Mouse (Mus musculus): ENCODE data around the gene Itsn1.

Gene Itsn1

DNA sequence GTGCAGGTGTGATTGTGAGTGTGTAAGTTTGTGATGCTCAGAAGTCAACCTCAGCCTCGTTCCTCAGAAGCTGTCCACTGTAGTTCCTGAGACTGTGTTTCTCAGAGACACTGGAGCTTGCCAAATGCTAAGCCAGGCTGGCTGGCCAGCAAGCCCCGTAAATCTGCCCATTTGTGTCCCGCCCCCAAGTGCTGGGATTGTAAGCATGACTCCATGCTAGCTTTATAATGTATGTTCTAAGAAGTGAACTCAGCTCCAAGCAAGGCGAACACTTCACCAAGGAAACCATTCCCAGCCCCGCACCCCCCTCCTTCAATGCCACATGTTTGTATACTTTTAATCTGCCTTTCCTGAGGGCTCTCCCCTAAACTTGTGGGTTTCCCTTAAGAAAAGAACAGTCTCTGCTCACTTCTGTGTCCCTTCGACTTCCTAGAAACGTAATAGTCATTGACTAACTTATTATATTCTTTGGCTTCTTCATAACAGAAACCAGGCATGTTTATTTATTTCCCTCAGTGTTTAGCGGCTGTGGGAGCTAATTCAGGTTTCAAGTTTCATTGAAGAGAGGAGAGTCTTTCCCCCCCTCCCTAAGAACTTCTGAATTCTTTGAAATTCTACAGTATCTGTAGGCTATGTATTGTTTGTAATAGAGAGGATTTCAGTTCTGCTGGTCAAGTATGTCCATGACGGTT, 153.2 kb downstream of the Itsn1 start:
- no peaks in the 10 kb centered on the region for H3K36me3 ChIP-seq (ENCODE audit: control insufficient read depth, insufficient read depth, low read length, poor library complexity, severe bottlenecking)
- H3K27me3 ChIP-seq (ENCODE audit: control insufficient read depth, insufficient read depth, low read length, poor library complexity, severe bottlenecking) = no peaks in the 10 kb centered on the region
- DNase-seq (ENCODE audit: low read depth, low spot score) = no peak

- DNase-seq (ENCODE audit: low read depth, low spot score) = no peak
- Histone ChIP-seq H3K36me3 (ENCODE audit: control insufficient read depth, insufficient read depth, low read length, poor library complexity, severe bottlenecking) (no peaks in the 10 kb centered on the region), H3K27me3 (ENCODE audit: control insufficient read depth, insufficient read depth, low read length, poor library complexity, severe bottlenecking) (no peaks in the 10 kb centered on the region)
Observed at GRCm38 (mm10) chr16:91883636-91884035, 154.6 kb downstream of the Itsn1 start.

DNA sequence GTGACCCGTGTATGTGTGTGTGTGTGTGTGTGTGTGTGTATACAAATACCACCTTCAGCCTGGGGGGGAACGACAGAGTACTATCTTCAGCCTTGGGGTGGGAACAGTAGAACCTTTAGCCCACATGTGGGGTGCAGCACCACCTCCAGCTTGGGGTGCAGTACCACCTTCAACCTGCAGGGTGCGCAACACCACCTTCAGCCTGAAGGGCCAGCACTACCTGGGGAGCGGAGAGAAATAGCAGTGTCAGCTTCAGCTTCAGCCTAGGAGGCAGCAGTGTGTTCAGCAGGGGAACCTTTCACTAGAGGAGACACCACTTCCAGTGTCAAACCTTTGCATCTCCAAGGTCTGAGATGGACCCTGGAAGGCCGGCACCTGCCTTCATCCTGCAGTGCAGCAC, 155.1 kb downstream of the Itsn1 start:
- peak; percentile 77 for DNase-seq (ENCODE audit: low read depth, low spot score)
- H3K36me3 ChIP-seq (ENCODE audit: control insufficient read depth, insufficient read depth, low read length, poor library complexity, severe bottlenecking) = no peaks in the 10 kb centered on the region
- no peaks in the 10 kb centered on the region for H3K27me3 ChIP-seq (ENCODE audit: control insufficient read depth, insufficient read depth, low read length, poor library complexity, severe bottlenecking)

GRCm38 (mm10) chr16:91885389-91886122, 156.5 kb downstream of the Itsn1 start:
- Histone ChIP-seq H3K27me3 (ENCODE audit: control insufficient read depth, insufficient read depth, low read length, poor library complexity, severe bottlenecking) (no peaks in the 10 kb centered on the region), H3K36me3 (ENCODE audit: control insufficient read depth, insufficient read depth, low read length, poor library complexity, severe bottlenecking) (no peaks in the 10 kb centered on the region)
- DNase-seq (ENCODE audit: low read depth, low spot score) = peak; percentile 68

DNA sequence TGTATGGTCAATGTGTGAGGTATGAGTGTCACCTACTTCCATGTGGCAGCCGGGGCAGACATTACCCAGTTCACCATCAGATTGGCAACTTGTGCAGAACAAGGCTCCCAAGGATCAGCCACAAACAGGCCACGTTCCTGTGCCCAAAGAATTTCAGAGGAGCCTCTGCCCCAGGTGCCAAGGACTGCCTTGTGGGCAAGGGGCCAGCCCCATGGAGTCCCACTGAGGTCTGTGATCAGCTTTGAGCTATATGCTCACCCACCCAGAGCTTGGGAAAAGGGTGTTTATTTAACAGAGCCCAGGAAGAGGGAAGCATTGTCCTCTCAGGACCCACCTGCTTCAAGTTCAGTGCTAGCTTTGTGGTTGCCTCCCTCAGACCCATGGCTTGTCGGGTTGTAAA, 159.3 kb downstream of the Itsn1 start:
- no peak for DNase-seq (ENCODE audit: low read depth, low spot score)
- Histone ChIP-seq H3K36me3 (ENCODE audit: control insufficient read depth, insufficient read depth, low read length, poor library complexity, severe bottlenecking) (no peaks in the 10 kb centered on the region), H3K27me3 (ENCODE audit: control insufficient read depth, insufficient read depth, low read length, poor library complexity, severe bottlenecking) (no peaks in the 10 kb centered on the region)

- Histone ChIP-seq H3K27me3 (ENCODE audit: control insufficient read depth, insufficient read depth, low read length, poor library complexity, severe bottlenecking) (no peaks in the 10 kb centered on the region), H3K36me3 (ENCODE audit: control insufficient read depth, insufficient read depth, low read length, poor library complexity, severe bottlenecking) (no peaks in the 10 kb centered on the region)
- DNase-seq (ENCODE audit: low read depth, low spot score) = no peak
Observed at GRCm38 (mm10) chr16:91889831-91890230, 160.8 kb downstream of the Itsn1 start.

DNA sequence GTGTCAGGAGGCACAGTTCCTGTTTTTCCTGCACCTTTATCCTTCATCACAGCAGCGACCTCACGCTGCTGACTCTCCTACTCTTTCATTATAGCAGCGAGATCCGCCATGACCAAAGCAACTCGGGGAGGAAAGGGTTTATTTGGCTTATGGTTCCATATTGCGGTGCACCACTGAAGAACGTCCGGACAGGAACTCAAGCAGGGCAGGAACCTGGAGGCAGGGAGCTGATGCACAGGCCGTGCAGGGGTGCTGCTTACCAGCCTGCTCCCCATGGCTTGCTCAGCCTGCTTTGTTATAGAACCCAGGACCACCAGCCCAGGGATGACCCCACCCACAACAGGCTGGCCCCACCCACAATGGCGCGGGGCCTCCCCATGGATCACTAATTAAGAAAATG, 162.1 kb downstream of the Itsn1 start:
- no peak for DNase-seq (ENCODE audit: low read depth, low spot score)
- Histone ChIP-seq H3K36me3 (ENCODE audit: control insufficient read depth, insufficient read depth, low read length, poor library complexity, severe bottlenecking) (no peaks in the 10 kb centered on the region), H3K27me3 (ENCODE audit: control insufficient read depth, insufficient read depth, low read length, poor library complexity, severe bottlenecking) (no peaks in the 10 kb centered on the region)

DNA sequence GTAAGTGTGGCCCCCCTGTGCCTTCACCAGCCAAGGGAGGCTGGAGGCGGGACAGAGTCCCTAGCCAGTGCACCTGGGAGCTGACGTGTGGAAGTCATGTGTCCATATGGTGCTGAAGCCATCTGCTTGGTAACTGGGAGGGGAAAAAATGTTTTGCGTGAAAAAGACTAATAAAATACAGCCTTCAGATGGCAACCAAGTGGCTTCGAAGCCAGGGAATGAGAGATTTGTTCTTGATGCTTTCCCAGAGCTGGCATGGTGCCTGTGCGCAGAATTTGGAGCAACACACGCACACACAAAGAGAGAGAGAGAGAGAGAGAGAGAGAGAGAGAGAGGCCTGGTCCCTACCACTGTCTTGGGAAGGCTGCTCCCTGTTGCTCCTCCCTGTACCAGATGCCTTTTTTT, 167.3 kb downstream of the Itsn1 start:
- H3K27me3 ChIP-seq (ENCODE audit: control insufficient read depth, insufficient read depth, low read length, poor library complexity, severe bottlenecking) = no peaks in the 10 kb centered on the region
- DNase-seq (ENCODE audit: low read depth, low spot score) = no peak
- no peaks in the 10 kb centered on the region for H3K36me3 ChIP-seq (ENCODE audit: control insufficient read depth, insufficient read depth, low read length, poor library complexity, severe bottlenecking)

DNA sequence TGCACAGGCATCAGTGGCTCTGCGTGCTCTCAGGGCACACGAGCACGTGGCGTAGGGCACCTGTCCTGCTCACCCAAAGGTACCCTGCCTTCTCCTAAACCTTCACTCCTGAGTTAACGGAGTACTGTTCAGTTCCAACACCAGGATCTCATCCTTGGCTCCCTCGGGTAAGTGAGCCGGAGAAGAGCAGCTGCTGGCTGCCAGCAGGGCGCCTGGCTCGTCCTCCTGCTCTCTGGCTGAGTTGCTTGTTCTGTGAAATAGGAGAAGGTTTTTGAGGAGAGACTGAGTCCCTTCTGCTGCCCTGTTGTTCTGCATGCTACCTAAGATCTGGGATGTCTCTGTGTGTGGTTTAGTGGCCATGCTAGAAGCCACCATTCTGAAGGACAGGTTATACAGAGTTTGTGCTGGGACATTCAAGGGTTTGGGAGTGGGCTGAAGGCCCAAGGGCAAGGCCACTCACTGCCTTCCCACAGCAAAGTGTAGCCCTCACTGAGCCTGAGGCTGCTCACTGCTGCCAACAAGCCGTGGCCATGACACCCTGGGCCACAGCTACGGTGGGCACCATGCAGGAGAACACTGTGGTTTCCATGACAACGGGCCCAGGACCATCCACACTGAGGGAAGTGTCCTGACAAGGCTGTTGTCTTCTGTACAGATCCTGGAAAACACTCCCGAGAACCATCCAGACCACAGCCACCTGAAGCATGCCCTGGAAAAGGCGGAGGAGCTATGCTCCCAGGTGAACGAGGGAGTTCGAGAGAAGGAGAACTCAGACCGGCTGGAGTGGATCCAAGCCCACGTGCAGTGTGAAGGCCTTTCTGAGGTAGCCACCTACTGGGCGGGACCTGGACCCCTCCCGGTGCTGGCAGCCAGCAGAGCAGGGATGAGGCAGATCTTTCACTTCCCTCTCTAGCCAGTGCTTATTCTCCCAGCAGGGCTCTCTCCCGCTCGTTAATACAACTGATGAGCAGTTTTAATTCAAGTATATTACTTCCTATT, 170.1 kb downstream of the Itsn1 start:
- no peaks in the 10 kb centered on the region for H3K27me3 ChIP-seq (ENCODE audit: control insufficient read depth, insufficient read depth, low read length, poor library complexity, severe bottlenecking)
- DNase-seq (ENCODE audit: low read depth, low spot score) = peak; percentile 22
- H3K36me3 ChIP-seq (ENCODE audit: control insufficient read depth, insufficient read depth, low read length, poor library complexity, severe bottlenecking) = no peaks in the 10 kb centered on the region

DNA sequence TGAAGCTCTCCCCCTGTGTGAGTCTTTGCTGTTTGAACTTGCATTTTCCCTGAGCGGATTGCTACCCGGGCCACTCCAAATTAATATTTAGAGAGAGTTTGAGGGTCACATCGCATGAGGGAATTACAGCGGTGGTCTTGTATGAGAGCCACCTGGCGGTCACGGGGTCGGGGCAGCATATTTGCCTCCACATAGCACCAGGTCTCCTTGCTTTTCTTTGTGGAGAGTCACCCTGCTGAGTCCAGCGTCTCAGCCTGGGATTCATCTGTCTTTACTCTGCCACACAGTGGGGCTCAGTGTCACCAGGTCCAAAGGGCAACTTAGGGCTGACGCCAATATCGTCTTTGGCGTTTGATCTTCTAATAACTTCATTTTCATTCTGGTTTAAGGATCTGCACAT, 171.2 kb downstream of the Itsn1 start:
- no peak for DNase-seq (ENCODE audit: low read depth, low spot score)
- H3K36me3 ChIP-seq (ENCODE audit: control insufficient read depth, insufficient read depth, low read length, poor library complexity, severe bottlenecking) = no peaks in the 10 kb centered on the region
- H3K27me3 ChIP-seq (ENCODE audit: control insufficient read depth, insufficient read depth, low read length, poor library complexity, severe bottlenecking) = no peaks in the 10 kb centered on the region

DNA sequence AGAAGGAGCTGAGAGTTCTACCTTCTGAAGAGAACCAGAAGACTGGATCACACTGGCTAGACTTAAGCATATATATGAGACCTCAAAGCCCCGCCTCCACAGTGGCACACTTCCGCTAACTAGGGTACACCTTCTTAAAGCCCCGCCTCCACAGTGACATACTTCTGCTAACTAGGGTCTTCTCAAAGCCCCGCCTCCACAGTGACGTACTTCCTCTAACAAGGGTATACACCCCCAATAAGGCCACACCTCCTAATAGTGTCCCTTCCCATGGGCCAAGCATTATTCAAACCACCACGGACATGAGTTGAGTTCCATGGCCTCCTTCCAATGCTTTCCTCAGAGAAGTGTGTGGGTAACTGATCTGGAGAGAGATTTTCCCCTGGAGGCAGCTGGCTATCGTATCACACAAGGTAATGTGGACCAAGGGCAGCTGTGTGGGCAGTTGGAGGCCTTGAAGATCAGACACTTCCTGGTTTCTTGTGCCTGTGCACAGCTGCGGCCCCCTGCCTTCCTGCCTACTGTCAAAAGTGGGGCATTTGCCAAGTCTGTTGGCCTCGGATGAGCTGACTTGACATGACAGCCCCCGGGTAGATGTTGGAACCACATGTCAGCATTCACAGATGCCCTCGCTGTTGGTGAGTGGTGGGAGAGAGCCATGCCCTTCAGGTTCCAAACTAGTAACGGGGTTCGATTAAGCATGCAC, 174.9 kb downstream of the Itsn1 start:
- no peak for DNase-seq (ENCODE audit: low read depth, low spot score)

GRCm38 (mm10) chr16:91905127-91905860, 176.2 kb downstream of the Itsn1 start:
- no peak for DNase-seq (ENCODE audit: low read depth, low spot score)
- Histone ChIP-seq H3K27me3 (ENCODE audit: control insufficient read depth, insufficient read depth, low read length, poor library complexity, severe bottlenecking) (no peaks in the 10 kb centered on the region), H3K36me3 (ENCODE audit: control insufficient read depth, insufficient read depth, low read length, poor library complexity, severe bottlenecking) (no peaks in the 10 kb centered on the region)

More for the DNA sequence above, 174.9 kb downstream of the Itsn1 start:
- Histone ChIP-seq H3K36me3 (ENCODE audit: control insufficient read depth, insufficient read depth, low read length, poor library complexity, severe bottlenecking) (no peaks in the 10 kb centered on the region), H3K27me3 (ENCODE audit: control insufficient read depth, insufficient read depth, low read length, poor library complexity, severe bottlenecking) (no peaks in the 10 kb centered on the region)

- no peaks in the 10 kb centered on the region for H3K27me3 ChIP-seq (ENCODE audit: control insufficient read depth, insufficient read depth, low read length, poor library complexity, severe bottlenecking)
- no peaks in the 10 kb centered on the region for H3K36me3 ChIP-seq (ENCODE audit: control insufficient read depth, insufficient read depth, low read length, poor library complexity, severe bottlenecking)
- no peak for DNase-seq (ENCODE audit: low read depth, low spot score)
Observed at GRCm38 (mm10) chr16:91905987-91906386, 176.9 kb downstream of the Itsn1 start.

GRCm38 (mm10) chr16:91906672-91907071, 177.6 kb downstream of the Itsn1 start:
- no peaks in the 10 kb centered on the region for H3K36me3 ChIP-seq (ENCODE audit: control insufficient read depth, insufficient read depth, low read length, poor library complexity, severe bottlenecking)
- no peaks in the 10 kb centered on the region for H3K27me3 ChIP-seq (ENCODE audit: control insufficient read depth, insufficient read depth, low read length, poor library complexity, severe bottlenecking)
- no peak for DNase-seq (ENCODE audit: low read depth, low spot score)

Measured in splenic B cell, adult 2 months (primary cell).